Mouse (Mus musculus) liver, adult 2 months (tissue): ENCODE results near the gene Casr.

Source experiments
- CTCF ChIP-seq: fragments of 200-500 bp; IDR thresholded peaks from 2 replicates; pipeline ENCODE4 v1.5.1; 2011; ENCODE audit warnings: low read depth, low read length, control low read depth
- POLR2A ChIP-seq: fragments of 200-500 bp; IDR thresholded peaks from 2 replicates; pipeline ENCODE4 v1.6.1; 2011; ENCODE audit warnings: low read length, control low read depth; ENCODE audit not compliant: insufficient read depth; ENCODE audit errors: extremely low read depth

DNA sequence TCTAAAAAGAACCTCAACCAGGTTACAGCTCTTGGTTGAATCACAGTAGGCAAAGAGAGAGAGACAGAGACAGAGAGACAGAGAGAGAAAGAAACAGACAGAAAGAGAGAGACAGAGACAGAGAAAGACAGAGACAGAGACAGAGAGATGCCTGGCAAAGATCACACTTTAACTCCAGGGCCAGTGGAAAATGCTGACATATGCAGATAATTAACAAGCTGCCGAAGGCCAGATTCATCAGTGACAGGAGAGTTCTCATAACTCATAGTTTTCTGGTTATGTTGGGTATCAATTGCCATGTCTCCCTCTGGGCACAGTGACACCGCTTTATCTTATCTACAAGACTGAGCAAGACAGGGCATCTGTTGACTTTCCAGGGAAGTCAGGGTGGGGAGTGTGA is 94.0 kb downstream of the Casr start:
- TF ChIP-seq CTCF, result no peak
- no peak for TF ChIP-seq POLR2A
